Comparison of ENCODE assay signal across 20 mouse cellular contexts in the genomic region with DNA sequence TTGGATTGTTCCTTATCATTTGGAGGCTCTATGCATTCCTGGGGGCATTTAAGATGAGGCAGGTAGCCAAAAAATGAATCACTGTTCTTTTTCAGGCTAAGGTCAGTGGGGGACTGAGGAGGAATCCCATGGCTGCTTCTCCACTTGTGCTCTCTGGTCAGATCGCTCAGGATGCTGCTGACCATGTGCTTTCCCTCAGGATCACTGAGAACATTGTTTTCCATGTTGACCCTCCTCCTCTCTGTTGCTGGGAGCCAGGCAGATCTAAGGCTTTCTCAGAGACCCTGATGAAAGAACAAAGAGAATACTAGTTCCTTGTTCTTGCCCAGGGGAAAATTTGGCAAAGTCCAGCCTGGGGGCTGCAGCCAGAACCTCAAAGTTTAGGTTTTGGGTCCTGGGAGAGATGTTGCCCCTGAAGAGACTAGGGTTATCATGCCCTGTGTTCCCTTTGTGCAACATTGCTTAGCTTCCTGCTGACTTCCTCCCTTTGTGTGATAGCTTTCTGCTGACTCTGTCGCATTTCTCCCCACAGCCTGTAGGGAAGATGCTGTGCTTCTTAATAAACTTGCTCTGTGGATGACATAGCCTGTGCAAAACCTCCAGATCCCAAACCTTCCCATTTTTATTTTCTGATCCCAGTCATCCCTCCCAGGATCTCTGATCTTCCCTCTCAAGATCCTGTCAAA. TPM values are rescaled to one million over a fixed set of nuclear protein-coding genes. Genes with fewer than 3 reads are reported as not detected.
DNase-seq lines count a peak whose midpoint lies in the region; ATAC-seq and TF ChIP-seq lines count a peak whose summit lies in the region.
"Had no signal": no experiment of that assay in that cellular context is flagged by ENCODE, and none has a peak within 500 bp of the region (broad histone marks: within the 10 kb centered on the region; RNA-seq: fewer than 3 reads in every experiment).

No protein-coding gene starts in this region.

- H3K4me1 ChIP-seq in kidney, postnatal 0 days (replicated peaks; ENCODE audit: insufficient read depth, low read length) = no peaks in the 10 kb centered on the region
- H3K4me1 ChIP-seq in kidney, embryonic 14.5 days (ENCODE audit: control insufficient read depth, insufficient read depth, low read length) = no peaks in the 10 kb centered on the region
- H3K4me1 ChIP-seq in forebrain, embryonic 13.5 days = no peaks in the 10 kb centered on the region
- no peaks in the 10 kb centered on the region for H3K4me1 ChIP-seq in forebrain, embryonic 16.5 days (replicated peaks; ENCODE audit: control insufficient read depth, insufficient read depth, low read length)
- H3K4me1 ChIP-seq: embryonic facial prominence, embryonic 15.5 days; neural tube, embryonic 12.5 days had no signal

- no peaks in the 10 kb centered on the region for H3K36me3 ChIP-seq in kidney, postnatal 0 days (ENCODE audit: insufficient read depth, low read length)
- no peaks in the 10 kb centered on the region for H3K36me3 ChIP-seq in kidney, embryonic 14.5 days (ENCODE audit: control insufficient read depth, insufficient read depth, low read length)
- no peaks in the 10 kb centered on the region for H3K36me3 ChIP-seq in forebrain, embryonic 13.5 days (ENCODE audit: poor library complexity, severe bottlenecking)
- H3K36me3 ChIP-seq in forebrain, embryonic 16.5 days (ENCODE audit: control insufficient read depth, insufficient read depth) = no peaks in the 10 kb centered on the region
- H3K36me3 ChIP-seq: embryonic facial prominence, embryonic 15.5 days; neural tube, embryonic 12.5 days had no signal

- no peak overlapping the region for H3K4me2 ChIP-seq in kidney, postnatal 0 days (ENCODE audit: low read length)
- no peak overlapping the region for H3K4me2 ChIP-seq in kidney, embryonic 14.5 days (replicated peaks; ENCODE audit: low read depth, low read length)
- no peak overlapping the region for H3K4me2 ChIP-seq in forebrain, embryonic 13.5 days
- H3K4me2 ChIP-seq in forebrain, embryonic 16.5 days (ENCODE audit: low read length) = no peak overlapping the region
- H3K4me2 ChIP-seq: embryonic facial prominence, embryonic 15.5 days; neural tube, embryonic 12.5 days had no signal

- no peaks in the 10 kb centered on the region for H3K9me3 ChIP-seq in kidney, postnatal 0 days (replicated peaks; ENCODE audit: low read length)
- H3K9me3 ChIP-seq in kidney, embryonic 14.5 days (ENCODE audit: control insufficient read depth, low read length) = no peaks in the 10 kb centered on the region
- no peaks in the 10 kb centered on the region for H3K9me3 ChIP-seq in forebrain, embryonic 13.5 days (replicated peaks)
- no peaks in the 10 kb centered on the region for H3K9me3 ChIP-seq in forebrain, embryonic 16.5 days (ENCODE audit: control insufficient read depth, low read length)
- H3K9me3 ChIP-seq: embryonic facial prominence, embryonic 15.5 days; neural tube, embryonic 12.5 days had no signal

- no peak overlapping the region for H3K4me3 ChIP-seq in kidney, postnatal 0 days (replicated peaks; ENCODE audit: low read depth, low read length)
- no peak overlapping the region for H3K4me3 ChIP-seq in kidney, embryonic 14.5 days (ENCODE audit: low read length)
- H3K4me3 ChIP-seq in forebrain, embryonic 13.5 days = no peak overlapping the region
- H3K4me3 ChIP-seq in forebrain, embryonic 16.5 days (replicated peaks; ENCODE audit: low read length) = no peak overlapping the region
- H3K4me3 ChIP-seq: embryonic facial prominence, embryonic 15.5 days; neural tube, embryonic 12.5 days had no signal

- DNase-seq in kidney, postnatal 0 days (ENCODE audit: low spot score) = peak; percentile 13
- peak; percentile 16 for DNase-seq in heart, postnatal 4 days
- no peak for DNase-seq in right cerebral cortex, postnatal 25 days
- DNase-seq: adrenal gland, adult 8-10 months; cerebellum, adult 9-10 months; gastrocnemius, postnatal 10 days; layer of hippocampus, adult 9-11 months; lung, adult 2 months; thymus, adult 18-20 months had no signal

- no peak for TF ChIP-seq CTCF in kidney, postnatal 0 days (IDR thresholded peaks at IDR 0.05; ENCODE audit: low read depth)

- no peak overlapping the region for H3K9ac ChIP-seq in kidney, postnatal 0 days (ENCODE audit: low read depth, low read length)
- no peak overlapping the region for H3K9ac ChIP-seq in kidney, embryonic 14.5 days (ENCODE audit: low read depth, low read length)
- no peak overlapping the region for H3K9ac ChIP-seq in forebrain, embryonic 13.5 days
- H3K9ac ChIP-seq in forebrain, embryonic 16.5 days (replicated peaks; ENCODE audit: low read depth, low read length) = no peak overlapping the region
- H3K9ac ChIP-seq: embryonic facial prominence, embryonic 15.5 days; neural tube, embryonic 12.5 days had no signal

- WGBS in kidney, postnatal 0 days = 30% methylated on average over 2 of the region's 2 CpGs
- 44% methylated on average over 2 of the region's 2 CpGs for WGBS in kidney, embryonic 14.5 days
- WGBS in forebrain, embryonic 13.5 days = 27% methylated on average over 2 of the region's 2 CpGs
- WGBS in forebrain, embryonic 16.5 days = 37% methylated on average over 2 of the region's 2 CpGs

- H3K27ac ChIP-seq in kidney, postnatal 0 days = no peak overlapping the region
- no peak overlapping the region for H3K27ac ChIP-seq in kidney, embryonic 14.5 days (ENCODE audit: low read depth, low read length)
- H3K27ac ChIP-seq in forebrain, embryonic 13.5 days = no peak overlapping the region
- no peak overlapping the region for H3K27ac ChIP-seq in forebrain, embryonic 16.5 days (ENCODE audit: low read length)
- H3K27ac ChIP-seq: embryonic facial prominence, embryonic 15.5 days; hindbrain, postnatal 0 days; neural tube, embryonic 12.5 days had no signal

- H3K27me3 ChIP-seq in kidney, postnatal 0 days (ENCODE audit: insufficient read depth, low read length) = no peaks in the 10 kb centered on the region
- H3K27me3 ChIP-seq in kidney, embryonic 14.5 days (ENCODE audit: control insufficient read depth, insufficient read depth, low read length) = no peaks in the 10 kb centered on the region
- H3K27me3 ChIP-seq in forebrain, embryonic 13.5 days = no peaks in the 10 kb centered on the region
- no peaks in the 10 kb centered on the region for H3K27me3 ChIP-seq in forebrain, embryonic 16.5 days (replicated peaks; ENCODE audit: control insufficient read depth, insufficient read depth, low read length)
- H3K27me3 ChIP-seq: embryonic facial prominence, embryonic 15.5 days; neural tube, embryonic 12.5 days had no signal

- no peak for ATAC-seq in kidney, postnatal 0 days (replicated peaks; ENCODE audit: low FRiP score, low read depth)
- no peak for ATAC-seq in kidney, embryonic 14.5 days (ENCODE audit: low FRiP score, low TSS enrichment)
- ATAC-seq in common myeloid progenitor, adult 5-6 weeks (replicated peaks; ENCODE audit: low read depth, poor library complexity, severe bottlenecking) = peak; percentile 65
- ATAC-seq in megakaryocyte, adult 5-6 weeks (ENCODE audit: poor library complexity, severe bottlenecking) = 0 out of 2 replicates have a peak, but pooled peaks have one; percentile 20
- no peak for ATAC-seq in forebrain, embryonic 13.5 days
- ATAC-seq in forebrain, embryonic 16.5 days = no peak
- ATAC-seq: hindbrain, postnatal 0 days had no signal

RNA-seq across cellular contexts. Expression of a gene that starts 49.3 kb away (rescaled TPM):
- polyA plus RNA-seq in kidney, postnatal 0 days (2015; fragmentation: Nextera tagmentation; extraction: Ambion mirVana) = not detected in 2 replicates
- not detected in 2 replicates for polyA plus RNA-seq in kidney, embryonic 14.5 days (2014; fragmentation: Nextera tagmentation; extraction: Ambion mirVana)
- not detected in 2 replicates for total RNA-seq in common myeloid progenitor, adult 5-6 weeks (2017)
- total RNA-seq in heart, postnatal 4 days (2021) = not detected
- not detected in 2 replicates for total RNA-seq in megakaryocyte, adult 5-6 weeks (2015)
- total RNA-seq in megakaryocyte, adult 5-6 weeks (2017) = not detected in 2 replicates
- not detected in 2 replicates for polyA plus RNA-seq in forebrain, embryonic 13.5 days (2015; fragmentation: Nextera tagmentation; extraction: Ambion mirVana)
- not detected in 2 replicates for polyA plus RNA-seq in forebrain, embryonic 16.5 days (2015; fragmentation: Nextera tagmentation; extraction: Ambion mirVana)
- total RNA-seq: hindbrain, postnatal 0 days; left cerebral cortex, postnatal 25 days had no signal
- polyA plus RNA-seq: C2C12; heart, embryonic 14.5 days; hindbrain, postnatal 0 days; neural tube, embryonic 12.5 days had no signal

Comparison
In these comparisons a context has a peak if more than half of its experiments do, and no peak if none do; other contexts are left out.
1. ATAC-seq: peak in common myeloid progenitor, adult 5-6 weeks (single experiment) and megakaryocyte, adult 5-6 weeks (single experiment); none in kidney, postnatal 0 days (single experiment), kidney, embryonic 14.5 days (single experiment), forebrain, embryonic 13.5 days (single experiment) and forebrain, embryonic 16.5 days (single experiment).